Mouse (Mus musculus) MEL (cell line): ENCODE measurements at regions not wholly inside any gene's neighbourhood (a gene's known extent, or its start where the extent isn't known, plus 50 kb on each side); places are given as distances from the start of the nearest gene placed in this dataset.

Source experiments
- DNase-seq: peaks from one replicate; pipeline ENCODE4 v3.0.0; 2011; ENCODE audit warnings: low read depth, low spot score
- H3K27ac ChIP-seq: 2 replicates; pipeline ENCODE4 v1.5.1; 2012; ENCODE audit warnings: low read depth, mild to moderate bottlenecking, control low read depth, low read length, moderate library complexity; ENCODE audit not compliant: control insufficient read depth
- H3K27me3 ChIP-seq, 2 experiments: fragments of 150-350 bp in 1 of 2; sonication (generic) in 1 of 2; 2 replicates each; pipeline ENCODE4 v1.6.1; 2012; ENCODE audit warnings: low read length in 2 of 2, mild to moderate bottlenecking in 2 of 2, improper control_type of control experiment in 1 of 2, moderate library complexity in 1 of 2; ENCODE audit not compliant: insufficient read depth in 2 of 2, control insufficient read depth in 1 of 2
- H3K36me3 ChIP-seq, 2 experiments: 2 replicates each; pipeline ENCODE4 v1.6.1; 2012 to 2014; ENCODE audit warnings: low read length in 2 of 2, improper control_type of control experiment in 1 of 2, inconsistent platforms in 1 of 2, mild to moderate bottlenecking in 1 of 2; ENCODE audit not compliant: insufficient read depth in 2 of 2, control insufficient read depth in 1 of 2
- H3K4me1 ChIP-seq, 2 experiments: fragments of 150-350 bp in 1 of 2; sonication (generic) in 1 of 2; 2 replicates each; pipeline ENCODE4 v1.6.1; 2012; ENCODE audit warnings: low read length in 2 of 2, improper control_type of control experiment in 1 of 2, mild to moderate bottlenecking in 1 of 2; ENCODE audit not compliant: insufficient read depth in 2 of 2, control insufficient read depth in 1 of 2
- H3K4me3 ChIP-seq, 2 experiments: fragments of 150-350 bp in 1 of 2; sonication (generic) in 1 of 2; 2 replicates each; pipeline ENCODE4 v1.5.1; 2012; ENCODE audit warnings: low read depth in 2 of 2, low read length in 2 of 2, mild to moderate bottlenecking in 2 of 2, moderate library complexity in 2 of 2, control low read depth in 1 of 2, improper control_type of control experiment in 1 of 2; ENCODE audit not compliant: control insufficient read depth in 1 of 2, insufficient read depth in 1 of 2
- H3K79me2 ChIP-seq: 2 replicates; pipeline ENCODE4 v1.6.1; 2012; ENCODE audit warnings: mild to moderate bottlenecking, low read length, moderate library complexity; ENCODE audit not compliant: control insufficient read depth, poor library complexity, insufficient read depth
- H3K9ac ChIP-seq: 2 replicates; pipeline ENCODE4 v1.6.1; 2012; ENCODE audit warnings: low read depth, mild to moderate bottlenecking, control low read depth, low read length, moderate library complexity; ENCODE audit not compliant: control insufficient read depth, poor library complexity, severe bottlenecking
- H3K9me3 ChIP-seq: fragments of 150-350 bp; sonication (generic); replicated peaks from 2 replicates; pipeline ENCODE4 v1.6.1; 2012; ENCODE audit warnings: mild to moderate bottlenecking, low read length, improper control_type of control experiment, moderate library complexity; ENCODE audit not compliant: insufficient read depth
- CTCF ChIP-seq, 3 experiments: IDR thresholded peaks in 2 of 3; conservative IDR thresholded peaks in 1 of 3; 2 replicates each; pipeline ENCODE4 v1.5.1; 2011 to 2012; ENCODE audit warnings: low read length in 3 of 3, low read depth in 2 of 3, mild to moderate bottlenecking in 2 of 3, improper control_type of control experiment in 1 of 3, inconsistent platforms in 1 of 3, mixed read lengths in 1 of 3, moderate library complexity in 1 of 3; ENCODE audit not compliant: control insufficient read depth in 1 of 3, insufficient read depth in 1 of 3, poor library complexity in 1 of 3, severe bottlenecking in 1 of 3
- ELF1 ChIP-seq: IDR thresholded peaks from 2 replicates; pipeline ENCODE4 v1.6.1; 2014; ENCODE audit warnings: low read depth, mild to moderate bottlenecking, inconsistent platforms, low read length, improper control_type of control experiment, moderate library complexity
- GABPA ChIP-seq: IDR thresholded peaks from 2 replicates; pipeline ENCODE4 v1.6.1; 2012; ENCODE audit warnings: low read depth, mild to moderate bottlenecking, inconsistent platforms, low read length, improper control_type of control experiment, moderate library complexity
- GATA1 ChIP-seq: IDR thresholded peaks from 2 replicates; pipeline ENCODE4 v1.6.1; 2011; ENCODE audit warnings: low read depth, low read length, improper control_type of control experiment
- HCFC1 ChIP-seq: IDR thresholded peaks from 2 replicates; pipeline ENCODE4 v1.6.1; 2012; ENCODE audit warnings: low read depth, mild to moderate bottlenecking, inconsistent platforms, low read length, improper control_type of control experiment, moderate library complexity
- KAT2A ChIP-seq: conservative IDR thresholded peaks from 2 replicates; pipeline ENCODE4 v1.6.1; 2012; ENCODE audit warnings: low read depth, low read length, improper control_type of control experiment, inconsistent platforms
- MAFK ChIP-seq: IDR thresholded peaks from 2 replicates; pipeline ENCODE4 v1.6.1; 2011; ENCODE audit warnings: low read depth, mild to moderate bottlenecking, low read length, improper control_type of control experiment, borderline replicate concordance
- MXI1 ChIP-seq: IDR thresholded peaks from 2 replicates; pipeline ENCODE4 v1.6.1; 2011; ENCODE audit warnings: mild to moderate bottlenecking, low read depth, low read length, improper control_type of control experiment
- MYB ChIP-seq: IDR thresholded peaks from 2 replicates; pipeline ENCODE4 v1.6.1; 2011; ENCODE audit warnings: mild to moderate bottlenecking, low read depth, low read length, improper control_type of control experiment
- MYC ChIP-seq: IDR thresholded peaks from 2 replicates; pipeline ENCODE4 v1.6.1; 2011; ENCODE audit warnings: low read depth, mild to moderate bottlenecking, low read length, improper control_type of control experiment, moderate library complexity
- NELFE ChIP-seq: IDR thresholded peaks from 2 replicates; pipeline ENCODE4 v1.6.1; 2011; ENCODE audit warnings: low read depth, low read length, improper control_type of control experiment
- RAD21 ChIP-seq: IDR thresholded peaks from 2 replicates; pipeline ENCODE4 v1.6.1; 2011; ENCODE audit warnings: mild to moderate bottlenecking, low read depth, low read length, improper control_type of control experiment
- SIN3A ChIP-seq: IDR thresholded peaks from 2 replicates; pipeline ENCODE4 v1.6.1; 2012; ENCODE audit warnings: low read length, improper control_type of control experiment, inconsistent platforms
- TAL1 ChIP-seq: IDR thresholded peaks from 2 replicates; pipeline ENCODE4 v1.6.1; 2012; ENCODE audit warnings: mild to moderate bottlenecking, inconsistent platforms, low read length, moderate library complexity, mixed read lengths
- TCF12 ChIP-seq: IDR thresholded peaks from 2 replicates; pipeline ENCODE4 v1.6.1; 2014; ENCODE audit warnings: low read depth, mild to moderate bottlenecking, inconsistent platforms, low read length, improper control_type of control experiment, moderate library complexity
- ZMIZ1 ChIP-seq: IDR thresholded peaks from 2 replicates; pipeline ENCODE4 v1.6.1; 2012; ENCODE audit warnings: low read depth, mild to moderate bottlenecking, inconsistent platforms, low read length, improper control_type of control experiment, moderate library complexity
- ZNF384 ChIP-seq: IDR thresholded peaks from 2 replicates; pipeline ENCODE4 v1.6.1; 2012; ENCODE audit warnings: low read depth, mild to moderate bottlenecking, inconsistent platforms, low read length, improper control_type of control experiment

DNA sequence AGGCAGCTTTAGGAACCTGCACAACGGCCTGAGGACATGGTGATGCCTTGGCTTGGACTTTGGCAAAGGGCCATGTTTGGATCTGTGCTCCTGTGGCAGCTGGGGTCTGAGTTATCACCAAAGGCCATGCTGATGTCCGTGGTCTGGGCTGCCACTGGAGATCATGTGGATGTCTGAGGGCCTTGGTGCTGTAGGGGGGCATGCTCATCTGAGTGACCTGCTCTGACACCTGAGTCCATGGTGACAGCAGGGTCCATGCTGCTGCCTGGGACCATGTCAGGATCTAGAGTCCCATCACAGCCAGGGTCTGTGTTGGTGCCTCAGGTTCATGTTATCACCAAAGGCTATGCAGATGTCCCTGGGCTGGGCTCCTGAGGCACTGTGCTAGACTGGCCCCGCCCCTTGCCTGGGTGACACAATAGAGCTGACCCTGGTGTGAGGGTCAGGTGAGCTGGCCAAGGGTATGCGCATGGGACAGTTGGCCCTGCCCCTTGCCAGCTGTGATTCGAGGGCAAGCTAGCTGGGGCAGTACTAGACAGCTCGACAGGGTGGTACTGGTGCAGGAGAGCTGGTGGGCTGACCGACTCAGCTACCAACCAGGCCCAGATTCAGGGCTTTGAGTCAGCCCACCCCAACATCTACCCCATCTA lies 77.0 kb upstream of the Rcn1 start:
- Histone ChIP-seq H3K9me3 (no peaks in the 10 kb centered on the region), H3K4me1 (no peaks in the 10 kb centered on the region; a peak in 1 of 4 replicates), H3K27ac (no peak overlapping the region), H3K9ac (no peak overlapping the region)
- DNase-seq: no peak
- TF ChIP-seq GATA1 (no peak), ELF1 (no peak), MXI1 (no peak), HCFC1 (no peak), MAFK (no peak), MYC (no peak), GABPA (no peak), KAT2A (no peak), TAL1 (no peak), NELFE (no peak), SIN3A (no peak), RAD21 (no peak), ZMIZ1 (no peak)
- TF ChIP-seq, all 39 proteins: peak for 0
- Histone ChIP-seq H3K79me2 (no peaks in the 10 kb centered on the region), H3K4me3 (no peak overlapping the region), H3K36me3 (no peaks in the 10 kb centered on the region), H3K27me3 (peaks cover 0 to 3% of the 10 kb centered on the region in 2 experiments; a peak in 2 of 4 replicates)

DNA sequence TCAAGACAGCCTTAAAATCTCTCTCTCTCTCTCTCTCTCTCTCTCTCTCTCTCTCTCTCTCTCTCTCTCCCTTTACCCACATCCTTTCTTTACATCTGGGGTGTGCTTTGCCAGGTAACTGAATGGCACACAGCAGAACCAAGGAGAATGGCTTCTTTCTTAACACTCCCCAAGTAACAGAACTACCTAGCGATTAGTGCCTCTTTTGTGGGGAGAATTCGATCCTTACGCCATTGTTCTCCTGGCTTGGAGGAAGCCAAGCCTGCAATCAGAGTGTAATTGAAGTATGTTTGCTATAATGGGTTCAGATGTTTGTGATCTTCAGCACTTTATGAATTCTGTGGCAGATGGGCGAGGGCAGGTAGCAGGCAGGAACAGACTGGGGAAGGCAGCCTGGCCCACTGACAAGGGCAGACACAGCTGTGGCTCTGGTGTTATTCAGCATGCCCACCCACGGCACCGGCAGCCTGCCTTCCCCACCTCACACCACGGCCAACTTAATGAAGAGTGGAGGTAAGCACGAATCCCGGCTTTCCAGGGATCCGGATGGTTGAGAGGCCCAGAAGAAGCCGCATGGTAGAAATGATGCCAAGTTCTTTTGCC lies 83.0 kb upstream of the Rcn1 start:
- no peaks in the 10 kb centered on the region for H3K79me2 ChIP-seq
- TF ChIP-seq TCF12: no peak
- no peak for TF ChIP-seq CTCF (IDR thresholded peaks at IDR 0.05 in 2 of 3, conservative IDR thresholded peaks at IDR 0.05 in 1 of 3; ENCODE audit: control insufficient read depth in 1 of 3, insufficient read depth in 1 of 3, low read depth in 2 of 3, low read length in 3 of 3, poor library complexity in 1 of 3, severe bottlenecking in 1 of 3)
- no peaks in the 10 kb centered on the region for H3K27me3 ChIP-seq
- no peaks in the 10 kb centered on the region for H3K9me3 ChIP-seq
- H3K9ac ChIP-seq: no peak overlapping the region
- no peak overlapping the region for H3K4me3 ChIP-seq
- H3K4me1 ChIP-seq: no peaks in the 10 kb centered on the region
- H3K27ac ChIP-seq: no peak overlapping the region
- no peaks in the 10 kb centered on the region for H3K36me3 ChIP-seq
- no peak for DNase-seq

DNA sequence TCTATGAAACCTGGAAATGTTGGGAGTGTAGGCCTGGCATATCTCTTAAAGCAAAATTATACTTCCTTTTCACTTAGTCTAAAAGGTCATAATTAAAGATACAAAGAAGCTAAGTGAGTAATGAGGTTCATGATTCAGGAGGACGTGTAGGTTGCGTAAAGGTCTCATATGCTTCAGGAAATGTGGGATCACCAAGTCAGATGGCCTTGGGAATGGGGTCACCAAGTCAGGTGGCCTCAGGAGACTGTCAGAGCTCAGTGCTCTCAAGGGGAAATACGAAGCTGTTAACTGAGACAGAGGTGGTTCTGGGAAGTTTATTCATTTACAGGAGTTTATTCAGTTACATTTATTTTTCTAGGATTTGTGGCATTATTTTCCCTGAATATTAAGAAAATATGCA lies 85.4 kb upstream of the Rcn1 start:
- TF ChIP-seq ZNF384 (no peak), MYB (no peak), GATA1 (no peak)

More for the DNA sequence above, 85.4 kb upstream of the Rcn1 start:
- no peaks in the 10 kb centered on the region for H3K79me2 ChIP-seq
- no peak for DNase-seq
- no peaks in the 10 kb centered on the region; a peak in 1 of 4 replicates for H3K27me3 ChIP-seq
- H3K4me1 ChIP-seq: no peaks in the 10 kb centered on the region
- no peaks in the 10 kb centered on the region for H3K9me3 ChIP-seq
- no peak overlapping the region for H3K4me3 ChIP-seq
- no peaks in the 10 kb centered on the region for H3K36me3 ChIP-seq
- no peak overlapping the region for H3K9ac ChIP-seq
- no peak overlapping the region for H3K27ac ChIP-seq
